In the genomic region with DNA sequence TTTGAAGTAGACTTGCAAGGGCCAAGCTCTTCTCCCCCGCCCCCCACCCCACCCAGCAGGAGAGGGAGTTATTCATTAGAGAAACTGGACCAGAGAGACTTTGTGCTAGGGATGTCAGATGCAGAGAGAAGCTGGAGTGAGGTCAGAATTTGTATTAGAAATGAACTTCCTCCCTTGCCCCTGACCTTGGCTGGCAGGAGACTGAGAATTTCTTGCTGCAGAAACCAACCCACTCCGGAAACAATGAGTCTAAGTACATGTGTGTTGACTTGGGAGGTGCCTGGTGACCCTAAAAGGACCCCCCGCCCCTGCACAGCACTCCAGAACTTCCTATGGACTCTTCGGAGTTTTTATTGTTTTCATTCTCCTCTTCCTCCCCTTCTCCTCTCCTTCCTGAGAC, we compare ENCODE assay signal across 16 mouse cellular contexts.
DNase-seq lines count a peak whose midpoint lies in the region; ATAC-seq and TF ChIP-seq lines count a peak whose summit lies in the region.
"Had no signal": no experiment of that assay in that cellular context is flagged by ENCODE, and none has a peak within 500 bp of the region (broad histone marks: within the 10 kb centered on the region; RNA-seq: fewer than 3 reads in every experiment).

No protein-coding gene starts in this region.

- H3K27me3 ChIP-seq in lung, postnatal 0 days (replicated peaks; ENCODE audit: insufficient read depth, low read length): no peaks in the 10 kb centered on the region
- H3K27me3 ChIP-seq in stomach, embryonic 15.5 days (replicated peaks): no peaks in the 10 kb centered on the region
- H3K27me3 ChIP-seq: liver, embryonic 13.5 days; neural tube, embryonic 15.5 days had no signal

- no peak for TF ChIP-seq CTCF in lung, postnatal 0 days (IDR thresholded peaks at IDR 0.05)
- no peak for TF ChIP-seq CTCF in lung, adult 2 months (IDR thresholded peaks at IDR 0.05; ENCODE audit: insufficient read depth, low read length)

- no peak overlapping the region for H3K9ac ChIP-seq in lung, postnatal 0 days (replicated peaks; ENCODE audit: low read depth)
- H3K9ac ChIP-seq in stomach, embryonic 15.5 days: no peak overlapping the region
- H3K9ac ChIP-seq: hindbrain, embryonic 14.5 days; liver, embryonic 13.5 days; neural tube, embryonic 15.5 days had no signal

- WGBS in lung, postnatal 0 days: 28% methylated on average over 4 of the region's 4 CpGs
- WGBS in lung, adult 2 months: 23% methylated on average over 4 of the region's 4 CpGs
- 28% methylated on average over 4 of the region's 4 CpGs for WGBS in stomach, embryonic 15.5 days

- DNase-seq in embryo, embryonic 11 days: peak; percentile 21
- DNase-seq in embryo, embryonic 9.5 days (ENCODE audit: extremely low spot score): no peak
- DNase-seq in lung, postnatal 0 days (ENCODE audit: low spot score): peak; percentile 70
- no peak for DNase-seq in lung, adult 2 months
- peak; percentile 59 to 73 for DNase-seq in kidney, adult 8-10 months
- no peak for DNase-seq in layer of hippocampus, adult 9-10 months (ENCODE audit: low spot score)
- DNase-seq in layer of hippocampus, postnatal 14 days (ENCODE audit: low spot score in 2 of 2): no peak
- DNase-seq: B cell, adult 2 months; cerebellum, adult 9-10 months; liver, embryonic 13.5 days; right cerebral cortex, postnatal 4 days; thymus, postnatal 36 days had no signal

- no peak overlapping the region for H3K4me3 ChIP-seq in lung, postnatal 0 days (ENCODE audit: low read depth, low read length)
- no peak overlapping the region for H3K4me3 ChIP-seq in lung, adult 2 months (replicated peaks; ENCODE audit: extremely low read depth, low read depth, low read length)
- no peak overlapping the region for H3K4me3 ChIP-seq in stomach, embryonic 15.5 days (replicated peaks)
- H3K4me3 ChIP-seq: liver, embryonic 13.5 days; neural tube, embryonic 15.5 days had no signal

- peak; percentile 71 for ATAC-seq in lung, postnatal 0 days
- ATAC-seq in stomach, embryonic 15.5 days (ENCODE audit: insufficient read depth, low FRiP score, low read depth): no peak
- ATAC-seq: midbrain, embryonic 16.5 days had no signal

- no peak overlapping the region for H3K4me2 ChIP-seq in lung, postnatal 0 days (replicated peaks; ENCODE audit: low read depth, low read length)
- H3K4me2 ChIP-seq in stomach, embryonic 15.5 days: no peak overlapping the region
- H3K4me2 ChIP-seq: hindbrain, embryonic 14.5 days; liver, embryonic 13.5 days; neural tube, embryonic 15.5 days had no signal

- H3K4me1 ChIP-seq in lung, postnatal 0 days (ENCODE audit: insufficient read depth, low read depth, low read length): peaks cover 10% of the 10 kb centered on the region
- H3K4me1 ChIP-seq in lung, adult 2 months (ENCODE audit: control insufficient read depth, insufficient read depth, low read length): peaks cover 9% of the 10 kb centered on the region
- H3K4me1 ChIP-seq in stomach, embryonic 15.5 days: peaks cover 33% of the 10 kb centered on the region

- no peaks in the 10 kb centered on the region for H3K9me3 ChIP-seq in lung, postnatal 0 days (ENCODE audit: low read length)
- H3K9me3 ChIP-seq in stomach, embryonic 15.5 days: no peaks in the 10 kb centered on the region
- H3K9me3 ChIP-seq: liver, embryonic 13.5 days; neural tube, embryonic 15.5 days had no signal

- H3K36me3 ChIP-seq in lung, postnatal 0 days (ENCODE audit: insufficient read depth, low read length): no peaks in the 10 kb centered on the region
- no peaks in the 10 kb centered on the region for H3K36me3 ChIP-seq in stomach, embryonic 15.5 days
- H3K36me3 ChIP-seq: liver, embryonic 13.5 days; neural tube, embryonic 15.5 days had no signal

- TF ChIP-seq EP300 in lung, postnatal 0 days (IDR thresholded peaks at IDR 0.05): 0 out of 2 replicates have a peak, but pooled peaks have one; percentile 23

- peak overlapping the region; percentile 43; the same call in 1 of the 2 replicates for H3K27ac ChIP-seq in lung, postnatal 0 days (ENCODE audit: low read length)
- H3K27ac ChIP-seq in stomach, embryonic 15.5 days: peak overlapping the region; percentile 16; the same call in 1 of the 2 replicates
- H3K27ac ChIP-seq: hindbrain, embryonic 14.5 days; liver, embryonic 13.5 days; neural tube, embryonic 15.5 days had no signal

- TF ChIP-seq POLR2A in lung, adult 2 months (IDR thresholded peaks at IDR 0.05; ENCODE audit: borderline replicate concordance, extremely low read depth, low read depth, low read length): no peak

Comparison
In these comparisons a context has a peak if more than half of its experiments do, and no peak if none do; other contexts are left out.
1. DNase-seq: peak in embryo, embryonic 11 days (single experiment), lung, postnatal 0 days (single experiment) and kidney, adult 8-10 months (2 of 2); none in embryo, embryonic 9.5 days (single experiment), lung, adult 2 months (single experiment), layer of hippocampus, adult 9-10 months (single experiment) and layer of hippocampus, postnatal 14 days (0 of 2).